Mouse (Mus musculus) spleen, postnatal 36 days (tissue): ENCODE data around the gene Pitpnc1.

ENCODE experiments used
- DNase-seq, 2 experiments: peaks; one replicate each; pipeline ENCODE4 v3.0.0; 2022; ENCODE audit warnings: low spot score in 2 of 2, mixed read lengths in 1 of 2

Gene Pitpnc1

GRCm38 (mm10) chr11:107468252-107469030 lies 2.1 kb downstream of the Pitpnc1 start:
- DNase-seq, result peak; percentile 44 to 67

GRCm38 (mm10) chr11:107466611-107467391 lies 3.7 kb downstream of the Pitpnc1 start:
- no peak for DNase-seq

DNA sequence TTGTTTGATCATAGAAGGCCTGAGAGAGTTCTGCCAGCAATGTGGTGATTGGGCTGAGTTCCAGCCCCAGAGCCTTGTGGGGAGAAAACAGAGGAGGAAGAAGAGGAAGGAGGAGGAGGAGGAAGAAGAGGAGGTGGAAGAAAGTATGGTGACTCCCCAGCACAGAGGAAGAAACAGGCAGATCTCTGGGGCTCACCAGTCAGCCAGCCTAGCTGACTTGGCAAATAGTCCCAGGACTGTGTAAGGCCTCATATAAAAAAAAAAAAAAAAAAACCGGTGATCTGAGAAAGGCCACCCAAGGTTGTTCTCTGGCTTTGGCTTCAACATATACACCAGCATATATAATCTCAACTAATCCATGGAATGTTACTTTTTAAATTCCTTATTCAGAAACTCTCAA lies 4.5 kb downstream of the Pitpnc1 start:
- DNase-seq, result no peak

DNA sequence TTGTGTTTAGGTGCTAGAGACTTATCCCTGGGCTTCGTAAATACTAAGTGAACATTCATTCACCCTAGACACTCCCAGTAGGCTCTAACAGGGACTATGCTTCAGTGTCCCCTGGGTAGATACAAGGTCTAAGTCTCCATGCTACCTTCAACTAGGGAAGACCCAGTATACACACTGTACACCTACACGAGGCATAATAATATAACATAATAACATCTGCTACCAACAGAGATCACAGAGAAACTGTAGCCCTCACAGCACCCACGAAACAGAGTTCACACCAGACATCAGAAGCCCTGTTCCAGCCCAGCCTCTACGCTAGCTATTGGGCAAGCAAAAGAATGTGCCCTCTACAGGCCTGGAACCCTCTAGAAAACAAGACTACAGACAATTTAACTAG lies 5.5 kb downstream of the Pitpnc1 start:
- no peak for DNase-seq

DNA sequence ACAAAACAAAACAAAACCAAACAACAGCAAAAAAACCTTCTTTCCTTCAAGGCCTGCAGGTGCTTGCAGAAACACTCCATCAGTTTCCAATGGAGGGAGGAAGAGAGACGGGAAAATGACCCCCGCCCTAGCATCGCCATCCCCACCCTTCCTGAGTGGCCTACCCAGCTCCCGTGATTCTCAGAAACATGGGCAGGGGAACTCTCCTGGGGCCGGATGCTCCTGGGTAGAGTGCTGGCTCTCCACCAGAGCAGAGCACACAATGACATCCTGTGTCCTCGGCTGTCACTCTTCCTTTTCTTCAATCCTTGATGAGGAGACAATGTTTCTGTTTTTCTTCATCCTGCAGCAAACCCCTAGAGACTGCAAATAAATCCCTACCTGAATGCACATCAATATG lies 6.4 kb downstream of the Pitpnc1 start:
- DNase-seq, result no peak

DNA sequence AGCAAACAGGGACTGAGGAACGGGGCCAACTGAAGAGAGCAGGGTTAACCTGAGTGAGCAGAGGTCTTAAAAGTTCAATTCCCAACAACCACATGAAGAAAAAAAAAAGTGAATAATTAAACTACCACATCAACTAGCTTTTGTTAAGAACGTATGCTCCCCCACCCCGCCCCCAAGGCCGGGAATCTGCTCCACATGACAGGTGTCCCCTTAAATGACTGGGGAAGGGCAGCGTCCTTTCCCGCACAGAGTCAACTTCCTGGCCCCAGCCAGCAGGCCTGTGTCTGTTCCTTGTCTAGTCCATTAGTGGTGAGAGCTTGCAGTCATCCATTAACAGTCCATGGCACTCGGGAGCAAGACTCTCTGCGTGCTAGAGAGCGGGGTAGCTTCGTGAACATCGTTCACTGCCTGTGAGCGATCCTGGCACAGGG lies 7.2 kb downstream of the Pitpnc1 start:
- DNase-seq, result no peak

GRCm38 (mm10) chr11:107462478-107462877 lies 8.0 kb downstream of the Pitpnc1 start:
- no peak for DNase-seq

DNA sequence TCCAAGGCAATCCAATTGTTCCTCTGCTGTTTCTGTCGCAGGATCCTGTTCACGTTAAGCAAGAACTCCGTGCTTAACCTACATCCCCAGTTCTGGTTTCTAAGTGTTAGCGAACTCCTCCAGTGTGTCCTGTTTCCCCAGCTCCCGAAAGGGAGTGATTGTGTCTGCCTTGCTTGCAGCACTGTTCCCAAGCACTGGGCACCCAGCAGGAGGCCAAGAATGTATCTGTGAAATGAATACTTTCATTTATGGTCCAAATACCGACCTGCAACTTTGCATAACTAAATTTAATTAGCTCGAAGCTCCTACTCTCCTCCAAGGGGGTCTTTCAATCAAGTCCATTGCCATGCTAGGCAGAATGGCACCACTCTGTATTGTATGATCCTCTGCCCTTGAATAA lies 10.7 kb downstream of the Pitpnc1 start:
- no peak for DNase-seq

- no peak for DNase-seq
Observed at GRCm38 (mm10) chr11:107458986-107459385, 11.5 kb downstream of the Pitpnc1 start.

GRCm38 (mm10) chr11:107458286-107458685 lies 12.2 kb downstream of the Pitpnc1 start:
- DNase-seq, result no peak

- no peak for DNase-seq
Observed at GRCm38 (mm10) chr11:107457282-107457681, 13.2 kb downstream of the Pitpnc1 start.

- DNase-seq, result no peak
Observed at GRCm38 (mm10) chr11:107454546-107455462, 15.7 kb downstream of the Pitpnc1 start.

DNA sequence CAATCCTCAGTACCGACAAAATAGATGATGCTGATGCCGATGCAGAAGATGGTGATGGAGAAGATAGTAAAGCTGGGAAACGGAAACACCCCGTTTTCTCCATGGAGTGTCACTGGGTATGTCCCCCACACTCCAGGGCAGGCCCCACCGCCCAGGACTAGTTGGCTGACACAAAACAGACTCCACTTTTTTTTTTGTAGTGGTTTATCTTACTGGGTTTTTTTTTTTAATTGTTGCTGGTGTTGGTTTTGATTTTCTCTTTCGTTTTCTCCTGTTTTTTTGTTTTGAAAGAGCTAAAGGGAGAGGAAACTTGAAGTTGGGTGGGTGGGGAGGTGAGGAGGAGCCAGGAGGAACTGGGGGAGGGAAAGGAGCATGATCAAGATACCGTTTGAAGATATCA lies 18.4 kb downstream of the Pitpnc1 start:
- no peak for DNase-seq

- peak; percentile 82 to 89 for DNase-seq
Observed at GRCm38 (mm10) chr11:107451106-107451505, 19.4 kb downstream of the Pitpnc1 start.

GRCm38 (mm10) chr11:107450097-107450496 lies 20.4 kb downstream of the Pitpnc1 start:
- DNase-seq, result no peak

DNA sequence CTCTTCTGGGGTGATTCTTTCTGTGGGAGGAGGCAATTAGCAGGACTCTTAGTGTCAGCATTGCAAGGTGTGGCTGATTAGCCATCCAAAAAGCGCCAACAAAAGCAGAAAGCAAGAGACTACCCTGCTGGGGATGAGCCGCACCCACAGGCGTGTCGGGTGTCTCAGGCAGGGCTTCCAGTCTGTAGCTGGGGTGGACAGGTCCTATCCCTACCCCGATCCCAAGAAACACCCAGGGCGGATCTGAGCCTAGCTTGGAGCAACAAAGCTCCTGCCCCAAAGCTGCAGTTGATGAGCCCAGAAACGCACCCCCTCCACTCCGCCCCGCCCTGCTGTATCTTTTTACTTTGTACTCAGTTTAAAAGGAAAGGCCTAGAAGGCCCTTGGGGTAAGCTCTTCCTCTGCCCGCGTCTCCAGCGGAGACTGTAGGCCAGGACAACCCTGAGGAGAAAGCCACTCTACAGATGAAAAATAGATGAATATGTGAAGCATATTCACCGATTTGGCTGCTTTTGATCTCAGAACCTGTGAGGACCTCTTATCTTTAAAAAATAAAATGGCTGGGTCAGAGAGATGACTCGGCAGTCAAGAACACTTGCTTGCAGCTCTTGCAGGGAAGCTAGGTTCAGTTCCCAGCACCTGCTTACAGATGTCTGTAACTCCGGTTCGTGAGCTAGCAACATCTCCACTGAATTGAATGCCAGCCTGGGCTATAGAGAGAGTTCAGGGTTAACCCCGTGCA lies 21.2 kb downstream of the Pitpnc1 start:
- DNase-seq, result peak; percentile 41 to 59

DNA sequence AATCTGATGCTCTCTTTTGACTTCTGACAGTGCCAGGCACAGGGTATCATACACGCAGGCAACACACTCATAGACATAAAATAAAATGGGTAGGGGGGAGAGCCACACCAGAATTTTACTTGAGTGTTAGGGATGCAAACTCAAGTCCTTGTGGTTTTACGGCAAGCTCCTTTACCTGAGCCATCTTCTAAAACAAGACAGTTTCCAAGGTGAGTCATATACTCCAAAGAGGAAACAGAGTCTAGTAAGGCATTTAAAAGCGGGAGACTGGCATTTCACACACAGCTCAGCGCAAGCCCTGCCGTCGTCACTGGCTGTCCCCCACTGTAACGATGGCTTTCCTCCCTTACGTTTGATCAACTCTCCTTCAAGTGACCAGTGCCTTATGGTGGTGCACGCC lies 22.6 kb downstream of the Pitpnc1 start:
- DNase-seq, result no peak

- DNase-seq, result peak; percentile 70 to 80
Observed at GRCm38 (mm10) chr11:107447349-107447748, 23.1 kb downstream of the Pitpnc1 start.

DNA sequence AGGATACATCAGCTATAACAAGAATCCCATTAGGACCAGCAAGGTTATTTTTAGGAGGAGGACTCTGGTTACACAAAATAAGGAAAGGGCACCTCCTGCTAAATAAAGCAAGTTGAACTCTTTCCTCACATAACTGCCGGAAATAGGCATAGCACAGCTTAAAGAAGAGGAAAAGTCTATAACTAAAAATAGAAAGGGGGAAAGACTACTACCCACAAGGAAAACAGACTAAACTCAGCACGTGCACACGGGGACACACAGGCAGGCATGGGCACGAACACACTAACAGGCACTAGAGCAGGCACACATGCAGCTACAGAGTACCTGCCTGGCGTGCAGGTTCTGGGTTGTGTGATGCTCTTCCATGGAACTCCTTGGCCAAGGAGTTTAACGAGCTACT lies 23.8 kb downstream of the Pitpnc1 start:
- no peak for DNase-seq

- DNase-seq, result no peak
Observed at GRCm38 (mm10) chr11:107445683-107446082, 24.8 kb downstream of the Pitpnc1 start.
